Mouse (Mus musculus) neural tube, embryonic 10.5 days (tissue): ENCODE measurements around the gene Adam20.
"Not testable (repeated sequence)": the region's sequence is repeated elsewhere in the genome, so short reads cannot be mapped to it uniquely, and the experiment has no call there.

ENCODE experiments used
- DNase-seq: peaks from one replicate; pipeline ENCODE4 v3.0.0-alpha.2; 2017; ENCODE audit warnings: low spot score; ENCODE audit errors: extremely low spot score

The Adam20 gene

GRCm38 (mm10) chr8:40792973-40793372 lies at the start of gene Adam20:
TSS of gene Adam20 (plus strand) at chr8:40793273.
- DNase-seq = not testable (repeated sequence)

GRCm38 (mm10) chr8:40751908-40752307 lies 41.2 kb upstream of the Adam20 start, which contains the start of gene Adam25:
TSS of gene Adam25 (plus strand) at chr8:40752208.
- DNase-seq = not testable (repeated sequence)

GRCm38 (mm10) chr8:40783320-40783719 lies 9.8 kb upstream of the Adam20 start:
- DNase-seq = no peak

- DNase-seq = no peak
Measured at GRCm38 (mm10) chr8:40803379-40804079, 10.5 kb downstream of the Adam20 start.
